Mouse (Mus musculus): ENCODE results near the gene Snrpf. TPM values are rescaled to one million over a fixed set of nuclear protein-coding genes. Genes with fewer than 3 reads are reported as not detected.

Snrpf gene
- polyA plus RNA-seq, 1 experiment: 88.9 TPM

- H3K27ac ChIP-seq (ENCODE audit: control insufficient read depth, insufficient read depth, low read length): no peak overlapping the region
- TF ChIP-seq POLR2A (IDR thresholded peaks at IDR 0.05; ENCODE audit: control insufficient read depth, extremely low read depth, insufficient read depth, low read length, poor library complexity) (no peak), CTCF (IDR thresholded peaks at IDR 0.05; ENCODE audit: borderline replicate concordance, control insufficient read depth, extremely low read depth, insufficient read depth, low read length, poor library complexity) (no peak)
- H3K27me3 ChIP-seq (ENCODE audit: control insufficient read depth, insufficient read depth, low read length): no peaks in the 10 kb centered on the region
- H3K36me3 ChIP-seq (ENCODE audit: control insufficient read depth, insufficient read depth, low read length): no peaks in the 10 kb centered on the region
- WGBS: 81% methylated on average over 12 of the region's 12 CpGs
- peaks cover 9% of the 10 kb centered on the region for H3K4me1 ChIP-seq (replicated peaks; ENCODE audit: control insufficient read depth, insufficient read depth, low read length)
- no peak overlapping the region for H3K4me3 ChIP-seq (ENCODE audit: control insufficient read depth, insufficient read depth, low read length)
- DNase-seq: peak; percentile 53
Measured at GRCm38 (mm10) chr10:93592456-93592855, 3.0 kb upstream of the Snrpf start.

GRCm38 (mm10) chr10:93588796-93589195 lies 710 bp downstream of the Snrpf start:
- Histone ChIP-seq H3K27me3 (ENCODE audit: control insufficient read depth, insufficient read depth, low read length) (no peaks in the 10 kb centered on the region), H3K4me1 (replicated peaks; ENCODE audit: control insufficient read depth, insufficient read depth, low read length) (peaks cover 3% of the 10 kb centered on the region), H3K36me3 (ENCODE audit: control insufficient read depth, insufficient read depth, low read length) (peaks cover 5% of the 10 kb centered on the region; the same call in 1 of the 2 replicates), H3K27ac (ENCODE audit: control insufficient read depth, insufficient read depth, low read length) (peak overlapping the region; percentile 51; the same call in 1 of the 2 replicates), H3K4me3 (ENCODE audit: control insufficient read depth, insufficient read depth, low read length) (peak overlapping the region; percentile 82)
- TF ChIP-seq POLR2A (IDR thresholded peaks at IDR 0.05; ENCODE audit: control insufficient read depth, extremely low read depth, insufficient read depth, low read length, poor library complexity): no peak
- TF ChIP-seq CTCF (IDR thresholded peaks at IDR 0.05; ENCODE audit: borderline replicate concordance, control insufficient read depth, extremely low read depth, insufficient read depth, low read length, poor library complexity): no peak
- 3% methylated on average over 11 of the region's 11 CpGs for WGBS
- peak; percentile 8 for DNase-seq

DNA sequence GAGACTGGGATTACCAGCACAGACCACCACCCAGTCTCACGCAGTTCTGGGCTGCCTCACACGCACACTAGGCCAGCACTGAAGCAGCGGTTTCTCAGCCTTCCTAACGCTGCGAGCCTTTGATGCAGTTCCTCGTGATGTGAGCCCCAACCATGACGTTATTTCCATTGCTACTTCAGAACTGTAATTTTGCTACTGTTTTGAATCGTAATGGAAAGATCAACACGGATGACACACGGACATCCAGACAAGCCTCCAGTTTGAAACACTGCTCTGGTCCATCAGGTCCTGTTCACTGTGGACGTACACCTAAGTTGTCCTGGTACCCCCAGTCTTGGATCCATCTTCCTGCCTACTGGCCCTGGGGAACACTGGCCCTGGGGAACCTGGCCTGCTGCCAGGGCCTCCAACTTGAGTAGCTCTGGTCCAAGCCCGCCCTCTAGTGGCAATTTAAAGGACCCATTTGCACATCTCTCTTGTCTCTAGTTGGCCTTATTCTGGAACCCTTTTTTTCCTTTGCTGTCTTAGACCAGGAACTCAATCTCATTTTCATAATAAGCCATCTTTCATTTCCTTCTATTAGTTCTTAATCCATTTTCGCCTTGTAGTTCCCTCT lies 12.1 kb downstream of the Snrpf start:
- DNase-seq: peak; percentile 66
- no peaks in the 10 kb centered on the region for H3K4me1 ChIP-seq (replicated peaks; ENCODE audit: control insufficient read depth, insufficient read depth, low read length)
- H3K27me3 ChIP-seq (ENCODE audit: control insufficient read depth, insufficient read depth, low read length): no peaks in the 10 kb centered on the region
- H3K27ac ChIP-seq (ENCODE audit: control insufficient read depth, insufficient read depth, low read length): no peak overlapping the region
- peaks cover 2% of the 10 kb centered on the region for H3K36me3 ChIP-seq (ENCODE audit: control insufficient read depth, insufficient read depth, low read length)
- 73% methylated on average over 13 of the region's 13 CpGs for WGBS
- no peak overlapping the region for H3K4me3 ChIP-seq (ENCODE audit: control insufficient read depth, insufficient read depth, low read length)
- peak; percentile 78 for TF ChIP-seq CTCF (IDR thresholded peaks at IDR 0.05; ENCODE audit: borderline replicate concordance, control insufficient read depth, extremely low read depth, insufficient read depth, low read length, poor library complexity)
- no peak for TF ChIP-seq POLR2A (IDR thresholded peaks at IDR 0.05; ENCODE audit: control insufficient read depth, extremely low read depth, insufficient read depth, low read length, poor library complexity)

DNA sequence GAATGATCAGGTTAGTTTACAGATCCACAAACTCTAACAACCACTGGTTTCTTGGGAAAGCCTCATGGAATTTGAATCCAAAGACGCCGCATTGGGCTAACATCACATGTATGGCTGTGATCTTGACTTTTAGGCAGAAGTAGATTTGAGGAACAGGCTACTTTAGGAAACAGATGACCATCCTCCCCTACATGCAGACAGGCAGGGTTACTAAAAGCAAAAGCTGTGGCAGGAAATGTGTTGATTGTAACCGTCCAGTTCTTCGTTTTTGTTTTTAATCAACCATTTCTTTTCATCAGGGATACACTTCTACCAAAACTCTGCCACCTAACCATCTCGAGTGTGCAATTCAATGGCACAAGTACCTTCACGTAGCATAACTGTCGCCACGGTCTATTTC lies 13.5 kb downstream of the Snrpf start:
- DNase-seq: no peak
- Histone ChIP-seq H3K36me3 (ENCODE audit: control insufficient read depth, insufficient read depth, low read length) (no peaks in the 10 kb centered on the region), H3K27ac (ENCODE audit: control insufficient read depth, insufficient read depth, low read length) (no peak overlapping the region), H3K4me3 (ENCODE audit: control insufficient read depth, insufficient read depth, low read length) (no peak overlapping the region), H3K4me1 (replicated peaks; ENCODE audit: control insufficient read depth, insufficient read depth, low read length) (no peaks in the 10 kb centered on the region), H3K27me3 (ENCODE audit: control insufficient read depth, insufficient read depth, low read length) (no peaks in the 10 kb centered on the region)
- WGBS: 57% methylated on average over 8 of the region's 8 CpGs
- TF ChIP-seq POLR2A (IDR thresholded peaks at IDR 0.05; ENCODE audit: control insufficient read depth, extremely low read depth, insufficient read depth, low read length, poor library complexity) (no peak), CTCF (IDR thresholded peaks at IDR 0.05; ENCODE audit: borderline replicate concordance, control insufficient read depth, extremely low read depth, insufficient read depth, low read length, poor library complexity) (no peak)

DNA sequence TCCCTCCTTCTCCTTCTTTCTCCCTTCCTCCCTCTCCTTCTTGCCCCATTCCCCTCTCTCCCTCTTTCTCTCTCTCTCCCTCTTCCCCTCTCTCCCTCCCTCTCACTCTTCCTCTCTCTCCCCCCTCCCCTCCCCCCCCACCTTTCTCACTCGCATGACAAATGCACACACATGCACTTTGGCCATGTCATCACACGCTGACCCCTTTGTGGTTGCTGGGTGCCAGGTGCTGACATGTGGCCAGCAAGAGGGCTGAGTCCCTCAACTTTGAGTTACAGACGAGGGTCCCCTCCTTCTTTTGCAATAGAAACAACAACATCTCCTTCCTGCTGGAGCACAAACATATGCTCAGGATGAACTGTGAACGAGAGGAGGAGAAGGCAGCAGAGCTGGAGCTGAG lies 14.5 kb downstream of the Snrpf start:
- no peaks in the 10 kb centered on the region for H3K27me3 ChIP-seq (ENCODE audit: control insufficient read depth, insufficient read depth, low read length)
- 80% methylated on average over 4 of the region's 4 CpGs for WGBS
- TF ChIP-seq CTCF (IDR thresholded peaks at IDR 0.05; ENCODE audit: borderline replicate concordance, control insufficient read depth, extremely low read depth, insufficient read depth, low read length, poor library complexity): no peak
- TF ChIP-seq POLR2A (IDR thresholded peaks at IDR 0.05; ENCODE audit: control insufficient read depth, extremely low read depth, insufficient read depth, low read length, poor library complexity): no peak
- no peak overlapping the region for H3K27ac ChIP-seq (ENCODE audit: control insufficient read depth, insufficient read depth, low read length)
- no peaks in the 10 kb centered on the region for H3K36me3 ChIP-seq (ENCODE audit: control insufficient read depth, insufficient read depth, low read length)
- H3K4me1 ChIP-seq (replicated peaks; ENCODE audit: control insufficient read depth, insufficient read depth, low read length): no peaks in the 10 kb centered on the region
- no peak for DNase-seq
- H3K4me3 ChIP-seq (ENCODE audit: control insufficient read depth, insufficient read depth, low read length): no peak overlapping the region

DNA sequence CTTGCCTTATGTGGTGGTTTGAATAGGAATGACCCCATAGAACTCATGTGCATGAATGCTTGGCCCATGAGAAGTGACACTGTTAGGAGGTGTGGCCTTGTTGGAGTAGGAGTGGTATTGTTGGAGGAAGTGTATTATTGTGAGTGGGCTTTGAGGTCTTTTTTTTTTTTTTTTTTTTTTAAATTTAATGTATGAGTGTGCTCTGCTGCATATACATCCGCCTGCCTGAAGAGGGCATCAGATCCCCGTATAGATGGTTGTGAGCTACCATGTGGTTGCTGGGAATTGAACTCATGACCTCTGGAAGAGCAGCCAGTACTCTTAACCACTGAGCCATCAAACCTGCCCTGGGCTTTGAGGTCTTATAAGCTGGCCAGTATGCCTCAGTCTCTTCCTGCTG lies 17.3 kb downstream of the Snrpf start:
- TF ChIP-seq CTCF (IDR thresholded peaks at IDR 0.05; ENCODE audit: borderline replicate concordance, control insufficient read depth, extremely low read depth, insufficient read depth, low read length, poor library complexity) (no peak), POLR2A (IDR thresholded peaks at IDR 0.05; ENCODE audit: control insufficient read depth, extremely low read depth, insufficient read depth, low read length, poor library complexity) (no peak)
- Histone ChIP-seq H3K36me3 (ENCODE audit: control insufficient read depth, insufficient read depth, low read length) (no peaks in the 10 kb centered on the region), H3K27ac (ENCODE audit: control insufficient read depth, insufficient read depth, low read length) (no peak overlapping the region), H3K4me1 (replicated peaks; ENCODE audit: control insufficient read depth, insufficient read depth, low read length) (no peaks in the 10 kb centered on the region), H3K27me3 (ENCODE audit: control insufficient read depth, insufficient read depth, low read length) (no peaks in the 10 kb centered on the region), H3K4me3 (ENCODE audit: control insufficient read depth, insufficient read depth, low read length) (no peak overlapping the region)
- no peak for DNase-seq
- 73% methylated on average over 2 of the region's 2 CpGs for WGBS

GRCm38 (mm10) chr10:93568671-93569070 lies 20.8 kb downstream of the Snrpf start:
- no peaks in the 10 kb centered on the region for H3K36me3 ChIP-seq (ENCODE audit: control insufficient read depth, insufficient read depth, low read length)
- no peak for DNase-seq
- no peak for TF ChIP-seq CTCF (IDR thresholded peaks at IDR 0.05; ENCODE audit: borderline replicate concordance, control insufficient read depth, extremely low read depth, insufficient read depth, low read length, poor library complexity)
- TF ChIP-seq POLR2A (IDR thresholded peaks at IDR 0.05; ENCODE audit: control insufficient read depth, extremely low read depth, insufficient read depth, low read length, poor library complexity): no peak
- H3K27ac ChIP-seq (ENCODE audit: control insufficient read depth, insufficient read depth, low read length): no peak overlapping the region
- H3K27me3 ChIP-seq (ENCODE audit: control insufficient read depth, insufficient read depth, low read length): no peaks in the 10 kb centered on the region
- H3K4me3 ChIP-seq (ENCODE audit: control insufficient read depth, insufficient read depth, low read length): no peak overlapping the region
- no peaks in the 10 kb centered on the region for H3K4me1 ChIP-seq (replicated peaks; ENCODE audit: control insufficient read depth, insufficient read depth, low read length)
- 91% methylated on average over 6 of the region's 6 CpGs for WGBS
